Mouse (Mus musculus) brain, adult 10 weeks (tissue): Measurements from ENCODE around the gene Il15. TPM values are rescaled to one million over a fixed set of nuclear protein-coding genes. Genes with fewer than 3 reads are reported as not detected.

ENCODE experiments used
- polyA plus RNA-seq: library from polyadenylated mRNA; stranded (reverse); fragments of 350-450 nt; fragmentation: Illumina TruSeq; extraction: RNeasy Lipid Tissue Mini Kit (QIAGEN cat#74804); gene quantifications from one replicate; pipeline ENCODE4 v1.2.3, GENCODE M21; 2015; ENCODE audit warnings: low read depth, low replicate concordance

The Il15 gene
- 2.6 TPM for polyA plus RNA-seq

DNA sequence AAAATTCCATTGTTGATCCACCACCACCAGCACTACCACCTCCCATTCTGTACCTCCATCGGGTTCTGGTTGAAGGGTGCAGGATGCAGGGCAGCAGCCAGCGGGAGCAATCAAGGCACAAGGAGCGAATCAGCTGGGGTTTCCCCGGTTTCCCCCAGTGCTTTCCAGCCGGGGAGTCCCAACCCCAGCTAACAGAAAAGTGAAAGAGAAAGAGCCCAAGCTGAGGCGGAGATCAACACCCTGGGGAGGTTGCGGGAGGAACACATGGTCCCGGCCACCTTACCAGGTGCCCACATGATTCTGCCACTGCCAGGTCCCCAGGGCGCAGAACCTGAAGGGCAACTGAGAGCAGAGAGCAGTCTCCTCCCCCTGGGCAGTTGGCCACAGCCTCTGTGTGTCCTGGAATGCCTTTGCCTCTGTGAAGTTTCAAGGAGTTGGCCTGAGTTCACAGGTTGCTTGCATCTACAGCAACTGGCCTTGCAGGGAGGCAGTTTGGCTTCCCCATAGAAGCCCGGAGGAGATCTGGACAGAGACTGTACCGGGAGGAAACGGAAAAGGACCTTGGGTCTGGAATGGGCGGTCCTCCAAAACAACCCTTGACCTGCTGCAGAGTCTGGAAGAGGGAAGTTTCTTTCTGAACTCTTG is at the start of gene Il15:
TSS of gene Il15 (minus strand) at position 537 of the 645 bp plus-strand sequence.

